Mouse (Mus musculus) myocyte (in vitro differentiated cells): Measurements from ENCODE around the gene Nup85.

ENCODE experiments used
- CEBPB ChIP-seq: IDR thresholded peaks from 2 replicates; pipeline ENCODE4 v1.6.1; 2011; ENCODE audit warnings: mild to moderate bottlenecking, moderate library complexity; ENCODE audit not compliant: poor library complexity, insufficient read depth, severe bottlenecking
- E2F4 ChIP-seq: IDR thresholded peaks from one replicate; pipeline ENCODE4 v1.6.1; 2011; ENCODE audit warnings: mild to moderate bottlenecking, control low read depth, moderate library complexity; ENCODE audit not compliant: insufficient read depth
- MYOD1 ChIP-seq, 3 experiments: IDR thresholded peaks; one replicate each; pipeline ENCODE4 v1.6.1; 2011; ENCODE audit warnings: control low read depth in 2 of 3, low read depth in 2 of 3, mild to moderate bottlenecking in 2 of 3, moderate library complexity in 1 of 3; ENCODE audit not compliant: insufficient read length in 2 of 3, control insufficient read depth in 1 of 3
- POLR2A ChIP-seq: IDR thresholded peaks from one replicate; pipeline ENCODE4 v1.6.1; 2011; ENCODE audit warnings: low read depth, mild to moderate bottlenecking, control low read depth, moderate library complexity; ENCODE audit not compliant: insufficient read length
- POLR2AphosphoS2 ChIP-seq: IDR thresholded peaks from one replicate; pipeline ENCODE4 v1.6.1; 2011; ENCODE audit warnings: low read depth, control low read depth; ENCODE audit not compliant: insufficient read length
- REST ChIP-seq: IDR thresholded peaks from one replicate; pipeline ENCODE4 v1.6.1; 2011; ENCODE audit warnings: mild to moderate bottlenecking, control low read depth, moderate library complexity; ENCODE audit not compliant: insufficient read depth, insufficient read length
- TCF12 ChIP-seq: IDR thresholded peaks from one replicate; pipeline ENCODE4 v1.6.1; 2011; ENCODE audit warnings: mild to moderate bottlenecking, control low read depth; ENCODE audit not compliant: poor library complexity, insufficient read depth, severe bottlenecking
- USF1 ChIP-seq: IDR thresholded peaks from one replicate; pipeline ENCODE4 v1.6.1; 2011; ENCODE audit warnings: low read depth, mild to moderate bottlenecking, control low read depth, moderate library complexity

DNA sequence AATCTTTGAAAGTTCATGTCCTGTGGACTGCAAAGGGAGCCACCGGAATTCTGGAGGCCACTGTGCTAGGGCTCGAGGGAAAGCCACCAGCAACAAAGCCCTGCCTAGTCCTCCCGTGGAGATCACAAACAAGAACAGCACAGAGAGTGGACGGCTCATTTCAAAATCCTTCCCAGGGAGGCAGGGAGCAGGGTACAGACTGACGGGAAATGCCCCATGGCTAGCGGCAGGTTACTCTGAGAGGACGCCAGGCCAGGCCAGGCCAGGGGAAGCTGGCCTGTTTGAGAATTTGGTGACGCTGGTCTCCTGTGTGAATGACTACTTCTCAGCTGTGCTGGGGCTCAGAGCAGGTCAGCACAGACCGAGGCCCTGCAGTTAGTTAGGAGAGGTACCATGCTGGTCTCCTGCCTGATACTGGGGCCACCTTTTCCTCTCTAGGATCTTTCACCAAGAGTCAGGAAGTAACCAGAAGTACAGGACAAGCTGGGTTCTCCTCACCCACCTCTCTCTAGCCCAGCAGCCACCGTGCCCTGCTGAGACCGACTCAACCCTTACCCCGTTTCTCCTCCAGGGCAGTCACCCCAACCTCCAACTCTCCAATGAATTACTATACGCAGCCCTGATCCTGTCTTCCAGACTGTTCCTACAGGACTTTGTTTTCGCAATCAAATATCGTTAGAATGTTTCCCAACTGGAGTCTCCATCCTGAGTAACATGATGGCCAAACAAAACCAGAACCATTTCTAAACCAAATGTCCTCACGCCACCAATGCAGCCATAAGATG is 54.7 kb downstream of the Nup85 start:
- TF ChIP-seq MYOD1 (IDR thresholded peaks at IDR 0.05; ENCODE audit: control insufficient read depth in 1 of 3, insufficient read length in 2 of 3, low read depth in 2 of 3) (no peak), E2F4 (no peak), USF1 (no peak), CEBPB (no peak), POLR2A (no peak), TCF12 (no peak), POLR2AphosphoS2 (no peak), REST (no peak)
